Mouse (Mus musculus) kidney, postnatal 0 days (tissue): Measurements from ENCODE around the gene Tbl2. TPM values are rescaled to one million over a fixed set of nuclear protein-coding genes. Genes with fewer than 3 reads are reported as not detected.

Source experiments
- ATAC-seq: fragments of 200-750 bp; cut with Nextera tagmentation; replicated peaks from 2 replicates; pipeline ENCODE4 v1.8.0; 2017; ENCODE audit warnings: low read depth, moderate number of reproducible peaks, moderate TSS enrichment, moderate library complexity; ENCODE audit not compliant: low FRiP score
- DNase-seq: peaks from one replicate; pipeline ENCODE4 v3.0.0-alpha.2; 2016; ENCODE audit warnings: low spot score
- H3K27ac ChIP-seq: fragments of 300-500 bp; sonication (generic); 2 replicates; pipeline ENCODE4 v1.5.1; 2014; ENCODE audit warnings: mild to moderate bottlenecking
- H3K27me3 ChIP-seq: fragments of 300-500 bp; sonication (generic); 2 replicates; pipeline ENCODE4 v1.6.1; 2014; ENCODE audit warnings: low read length, mixed read lengths; ENCODE audit not compliant: insufficient read depth
- H3K36me3 ChIP-seq: fragments of 300-500 bp; sonication (generic); 2 replicates; pipeline ENCODE4 v1.6.1; 2014; ENCODE audit warnings: low read length, mixed read lengths; ENCODE audit not compliant: insufficient read depth
- H3K4me1 ChIP-seq: fragments of 300-500 bp; sonication (generic); replicated peaks from 2 replicates; pipeline ENCODE4 v1.6.1; 2014; ENCODE audit warnings: antibody characterized with exemption, low read length, mixed read lengths; ENCODE audit not compliant: insufficient read depth
- H3K4me2 ChIP-seq: fragments of 300-500 bp; sonication (generic); 2 replicates; pipeline ENCODE4 v1.6.1; 2014; ENCODE audit warnings: mild to moderate bottlenecking, low read length, moderate library complexity, mixed read lengths
- H3K4me3 ChIP-seq: fragments of 300-500 bp; sonication (generic); replicated peaks from 2 replicates; pipeline ENCODE4 v1.5.1; 2014; ENCODE audit warnings: low read depth, low read length
- H3K9ac ChIP-seq: fragments of 300-500 bp; sonication (generic); 2 replicates; pipeline ENCODE4 v1.6.1; 2014; ENCODE audit warnings: low read depth, low read length
- H3K9me3 ChIP-seq: fragments of 300-500 bp; sonication (generic); replicated peaks from 2 replicates; pipeline ENCODE4 v1.6.1; 2016; ENCODE audit warnings: low read length, inconsistent platforms, mixed read lengths
- CTCF ChIP-seq: IDR thresholded peaks from 2 replicates; pipeline ENCODE4 v1.5.1; 2016; ENCODE audit warnings: antibody characterized with exemption, low read depth, mild to moderate bottlenecking, moderate library complexity
- WGBS: fragments of 180-500 bp; shearing (Covaris S2); extraction: QIAGEN DNeasy Blood & Tissue Kit; methylation state at CpG from one replicate; pipeline ENCODE4 v1.1.7; 2014; 5-methylcytosine and 5-hydroxymethylcytosine counted together
- polyA plus RNA-seq: library from polyadenylated mRNA; unstranded; fragments of >200 nt; fragmentation: Nextera tagmentation; extraction: Ambion mirVana; gene quantifications from 2 replicates; pipeline ENCODE4 v1.2.1, GENCODE M21; 2015

Gene Tbl2
- polyA plus RNA-seq, 1 experiment from 2014 or later: 14.5 TPM

- ATAC-seq (no peak; the same call in 1 of the 2 replicates), DNase-seq (no peak)
- H3K36me3 ChIP-seq: peaks cover 28% of the 10 kb centered on the region
- no peak overlapping the region for H3K4me2 ChIP-seq
- 57% methylated on average over 8 of the region's 8 CpGs for WGBS
- TF ChIP-seq CTCF: no peak
- no peak overlapping the region for H3K4me3 ChIP-seq
- H3K27ac ChIP-seq: peak overlapping the region; percentile 87
- H3K9me3 ChIP-seq: no peaks in the 10 kb centered on the region
- H3K4me1 ChIP-seq: no peaks in the 10 kb centered on the region
- no peaks in the 10 kb centered on the region for H3K27me3 ChIP-seq
- H3K9ac ChIP-seq: no peak overlapping the region
These were observed 12.9 kb downstream of the Tbl2 start for GRCm38 (mm10) chr5:135162361-135162760.

- H3K9ac ChIP-seq: no peak overlapping the region
- no peaks in the 10 kb centered on the region for H3K9me3 ChIP-seq
- no peak for TF ChIP-seq CTCF
- peak; percentile 64; the same call in 1 of the 2 replicates for ATAC-seq
- H3K4me3 ChIP-seq: no peak overlapping the region
- no peaks in the 10 kb centered on the region for H3K27me3 ChIP-seq
- H3K4me2 ChIP-seq: no peak overlapping the region
- 62% methylated on average over 6 of the region's 6 CpGs for WGBS
- H3K4me1 ChIP-seq: no peaks in the 10 kb centered on the region
- peak overlapping the region; percentile 87 for H3K27ac ChIP-seq
- DNase-seq: no peak
- H3K36me3 ChIP-seq: peaks cover 26% of the 10 kb centered on the region
These were observed 13.4 kb downstream of the Tbl2 start for GRCm38 (mm10) chr5:135162821-135163220.

DNA sequence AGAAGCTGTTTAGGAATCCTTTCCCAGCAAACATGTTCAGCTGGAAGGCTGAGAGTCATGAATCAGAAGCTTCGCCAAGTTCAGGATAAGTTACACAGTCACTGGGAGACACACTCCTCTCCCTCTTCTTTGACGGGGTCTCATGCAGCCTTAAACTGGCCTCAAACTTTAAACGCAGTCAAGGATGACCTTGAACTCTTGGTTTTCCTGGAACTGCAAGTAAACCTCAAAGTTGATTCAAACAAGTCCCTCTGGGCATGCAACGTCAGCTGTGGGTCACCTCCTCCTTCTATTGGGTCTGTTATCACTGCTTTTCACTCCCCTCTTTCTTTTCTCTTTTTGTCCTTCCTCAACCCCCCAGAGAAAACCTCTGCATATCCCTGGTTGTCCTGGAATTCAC, 17.5 kb downstream of the Tbl2 start:
- Histone ChIP-seq H3K9ac (no peak overlapping the region), H3K9me3 (no peaks in the 10 kb centered on the region), H3K27me3 (no peaks in the 10 kb centered on the region), H3K4me3 (no peak overlapping the region), H3K4me1 (peaks cover 11% of the 10 kb centered on the region; the same call in 1 of the 2 replicates), H3K4me2 (no peak overlapping the region), H3K27ac (peak overlapping the region; percentile 26; the same call in 1 of the 2 replicates), H3K36me3 (peaks cover 4% of the 10 kb centered on the region; the same call in 1 of the 2 replicates)
- 60% methylated on average over 4 of the region's 4 CpGs for WGBS
- DNase-seq: no peak
- no peak for ATAC-seq
- TF ChIP-seq CTCF: no peak

GRCm38 (mm10) chr5:135167469-135167868, 18.0 kb downstream of the Tbl2 start:
- DNase-seq (no peak), ATAC-seq (no peak)
- H3K27ac ChIP-seq: 0 out of 2 replicates have a peak overlapping the region, but pooled peaks have one; percentile 26
- H3K4me3 ChIP-seq: no peak overlapping the region
- H3K9me3 ChIP-seq: no peaks in the 10 kb centered on the region
- 94% methylated on average over 4 of the region's 4 CpGs for WGBS
- peaks cover 11% of the 10 kb centered on the region; the same call in 1 of the 2 replicates for H3K4me1 ChIP-seq
- H3K27me3 ChIP-seq: no peaks in the 10 kb centered on the region
- peaks cover 10% of the 10 kb centered on the region; the same call in 1 of the 2 replicates for H3K36me3 ChIP-seq
- no peak overlapping the region for H3K4me2 ChIP-seq
- no peak overlapping the region for H3K9ac ChIP-seq
- TF ChIP-seq CTCF: no peak

GRCm38 (mm10) chr5:135168063-135169062, 18.9 kb downstream of the Tbl2 start, which contains the start of gene Bcl7b:
Gene Bcl7b, plus strand, starts transcription at chr5:135168283.
- ATAC-seq: peak; percentile 95
- peak within 1 kb of the TSS; percentile 99 for H3K27ac ChIP-seq
- TF ChIP-seq CTCF: peak; percentile 2; the same call in 1 of the 2 replicates
- peak; percentile 99 for DNase-seq
- peaks cover 11% of the 10 kb centered on the region; the same call in 1 of the 2 replicates for H3K4me1 ChIP-seq
- peaks cover 18% of the 10 kb centered on the region; the same call in 1 of the 2 replicates for H3K36me3 ChIP-seq
- no peaks in the 10 kb centered on the region for H3K27me3 ChIP-seq
- peak within 1 kb of the TSS; percentile 87 for H3K4me2 ChIP-seq
- H3K9ac ChIP-seq: peak within 1 kb of the TSS; percentile 92
- no peaks in the 10 kb centered on the region for H3K9me3 ChIP-seq
- WGBS: 3% methylated on average over 90 of the region's 95 CpGs
- peak within 1 kb of the TSS; percentile 73 for H3K4me3 ChIP-seq

DNA sequence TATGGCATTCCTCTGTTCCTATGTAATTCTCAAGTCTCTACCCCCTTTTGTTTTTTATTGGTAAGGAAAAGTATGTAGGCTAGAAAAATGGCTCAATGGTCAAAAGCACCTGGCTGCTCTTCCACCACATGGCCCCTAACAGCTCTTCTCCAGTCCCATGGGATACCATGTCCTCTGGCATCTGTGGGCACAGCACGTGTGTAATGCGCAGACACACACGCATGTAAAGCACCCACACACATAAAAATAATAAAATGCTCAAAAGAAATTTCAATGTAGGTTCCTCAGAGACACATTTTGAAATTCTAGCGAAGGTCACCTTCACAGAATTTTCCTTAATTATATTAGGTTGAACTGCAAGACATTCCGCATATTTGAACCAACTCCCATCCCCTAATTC, 20.0 kb downstream of the Tbl2 start:
- Histone ChIP-seq H3K36me3 (peaks cover 18% of the 10 kb centered on the region; the same call in 1 of the 2 replicates), H3K27me3 (no peaks in the 10 kb centered on the region), H3K4me2 (peak overlapping the region; percentile 87), H3K9ac (peak overlapping the region; percentile 92), H3K27ac (peak overlapping the region; percentile 99; the same call in 1 of the 2 replicates), H3K4me3 (peak overlapping the region; percentile 73), H3K9me3 (no peaks in the 10 kb centered on the region), H3K4me1 (peaks cover 11% of the 10 kb centered on the region; the same call in 1 of the 2 replicates)
- WGBS: 93% methylated on average over 5 of the region's 5 CpGs
- ATAC-seq (no peak), DNase-seq (no peak)
- TF ChIP-seq CTCF: no peak
